Mouse (Mus musculus): ENCODE results near the gene St7. TPM values are rescaled to one million over a fixed set of nuclear protein-coding genes. Genes with fewer than 3 reads are reported as not detected.
A peak's percentile ranks its signal among the peaks of the same experiment; 100 is the strongest.

Gene St7
- polyA plus RNA-seq, 1 experiment from 2014 or later = 54.5 TPM

DNA sequence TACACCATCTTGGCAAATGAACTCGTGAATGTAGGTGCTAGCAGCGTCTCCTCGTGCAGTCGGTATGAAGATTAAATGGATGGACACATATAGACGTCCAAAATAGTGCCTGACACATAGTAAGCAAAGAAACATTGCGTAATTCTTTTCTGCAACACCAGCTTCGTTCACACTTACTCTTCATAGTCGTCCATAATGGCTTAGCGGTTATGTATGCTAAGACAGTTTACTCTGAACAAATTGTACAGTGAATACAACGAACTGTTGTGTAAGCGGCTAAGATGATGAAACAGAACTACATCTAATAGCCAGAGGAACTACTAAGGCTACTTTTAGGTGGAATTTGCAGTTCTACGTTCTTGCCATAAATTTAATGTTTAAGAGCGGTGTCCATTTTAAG is 55.0 kb downstream of the St7 start:
- no peak overlapping the region for H3K4me2 ChIP-seq (replicated peaks)
- H3K27ac ChIP-seq = no peak overlapping the region
- no peak overlapping the region for H3K9ac ChIP-seq
- H3K27me3 ChIP-seq (ENCODE audit: control insufficient read depth, insufficient read depth, low read length) = no peaks in the 10 kb centered on the region
- peaks cover 11% of the 10 kb centered on the region for H3K4me1 ChIP-seq (replicated peaks; ENCODE audit: control insufficient read depth, insufficient read depth, low read length)
- no peaks in the 10 kb centered on the region for H3K9me3 ChIP-seq (ENCODE audit: control insufficient read depth, low read length)
- WGBS = 91% methylated on average over 13 of the region's 13 CpGs
- DNase-seq (ENCODE audit: low spot score) (no peak), ATAC-seq (ENCODE audit: low FRiP score) (no peak)
- no peak overlapping the region for H3K4me3 ChIP-seq (replicated peaks; ENCODE audit: low read length)
- H3K36me3 ChIP-seq (replicated peaks; ENCODE audit: control insufficient read depth, insufficient read depth) = no peaks in the 10 kb centered on the region

DNA sequence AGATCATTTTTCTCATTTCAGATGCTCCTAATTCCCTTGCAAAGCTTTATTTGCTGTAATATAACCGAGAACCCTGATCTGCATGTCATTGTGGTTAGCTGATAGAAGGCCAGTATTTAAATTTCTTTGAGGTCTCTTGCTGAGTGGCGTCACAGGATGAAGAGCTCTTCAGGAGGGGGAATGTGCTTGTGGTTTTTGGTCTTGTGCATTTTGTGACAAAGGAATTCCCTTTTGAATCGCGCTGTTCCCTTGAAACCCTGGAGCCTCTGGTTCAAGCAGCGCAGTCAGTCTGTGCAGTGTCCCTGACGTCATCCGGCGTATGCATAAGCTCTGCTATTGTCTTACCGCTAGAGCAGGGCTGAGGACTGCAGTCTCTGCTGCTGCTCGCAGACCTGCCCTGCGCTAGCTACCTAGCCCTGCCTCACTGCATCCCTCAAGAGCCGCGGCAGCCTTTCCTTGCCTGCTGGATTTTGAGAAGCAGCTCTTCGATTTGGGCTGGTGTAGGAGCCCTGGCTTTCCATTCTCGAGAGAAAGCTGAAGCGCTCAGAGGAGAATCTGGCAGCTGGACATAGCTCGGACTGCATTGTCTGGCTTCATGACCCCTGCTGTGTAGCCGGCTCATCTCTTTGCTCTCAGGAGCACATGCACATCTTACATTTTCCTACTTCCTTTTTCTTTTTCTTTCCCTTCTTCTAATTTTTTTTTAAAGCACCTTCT is 56.3 kb downstream of the St7 start:
- peak overlapping the region; percentile 64 for H3K4me2 ChIP-seq (replicated peaks)
- H3K9me3 ChIP-seq (ENCODE audit: control insufficient read depth, low read length) = no peaks in the 10 kb centered on the region
- WGBS = 1% methylated on average over 18 of the region's 18 CpGs
- peak overlapping the region; percentile 59 for H3K4me3 ChIP-seq (replicated peaks; ENCODE audit: low read length)
- ATAC-seq (ENCODE audit: low FRiP score) = peak; percentile 99
- H3K4me1 ChIP-seq (replicated peaks; ENCODE audit: control insufficient read depth, insufficient read depth, low read length) = peaks cover 20% of the 10 kb centered on the region
- H3K36me3 ChIP-seq (replicated peaks; ENCODE audit: control insufficient read depth, insufficient read depth) = no peaks in the 10 kb centered on the region
- H3K9ac ChIP-seq = peak overlapping the region; percentile 87
- H3K27me3 ChIP-seq (ENCODE audit: control insufficient read depth, insufficient read depth, low read length) = no peaks in the 10 kb centered on the region
- DNase-seq (ENCODE audit: low spot score) = peak; percentile 89
- peak overlapping the region; percentile 98 for H3K27ac ChIP-seq

DNA sequence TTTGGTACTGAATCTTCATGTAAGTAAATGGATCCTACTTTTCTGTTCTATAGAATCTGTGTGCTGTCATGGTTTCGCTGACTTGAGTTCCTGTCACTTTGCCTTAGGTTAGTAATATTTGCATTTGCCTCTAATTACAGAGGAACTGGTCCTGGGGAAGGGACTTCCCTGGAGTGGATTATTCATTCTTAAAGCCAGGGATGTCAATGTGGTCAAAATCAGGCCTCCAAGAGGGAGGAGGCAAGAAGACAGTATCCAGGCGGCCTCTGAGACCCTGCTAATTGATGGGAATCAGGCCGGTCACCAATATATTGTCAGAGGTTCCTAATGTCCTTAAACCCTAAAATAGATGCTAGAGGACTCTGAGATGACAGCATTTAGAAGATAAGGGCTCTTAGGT is 56.9 kb downstream of the St7 start:
- Histone ChIP-seq H3K4me2 (replicated peaks) (peak overlapping the region; percentile 64), H3K4me1 (replicated peaks; ENCODE audit: control insufficient read depth, insufficient read depth, low read length) (peaks cover 26% of the 10 kb centered on the region), H3K9ac (peak overlapping the region; percentile 87), H3K9me3 (ENCODE audit: control insufficient read depth, low read length) (no peaks in the 10 kb centered on the region), H3K27me3 (ENCODE audit: control insufficient read depth, insufficient read depth, low read length) (no peaks in the 10 kb centered on the region), H3K27ac (peak overlapping the region; percentile 98), H3K4me3 (replicated peaks; ENCODE audit: low read length) (peak overlapping the region; percentile 59), H3K36me3 (replicated peaks; ENCODE audit: control insufficient read depth, insufficient read depth) (no peaks in the 10 kb centered on the region)
- ATAC-seq (ENCODE audit: low FRiP score) (peak; percentile 21; the same call in 1 of the 2 replicates), DNase-seq (ENCODE audit: low spot score) (peak; percentile 55)
- WGBS = 10% methylated on average over 3 of the region's 3 CpGs

DNA sequence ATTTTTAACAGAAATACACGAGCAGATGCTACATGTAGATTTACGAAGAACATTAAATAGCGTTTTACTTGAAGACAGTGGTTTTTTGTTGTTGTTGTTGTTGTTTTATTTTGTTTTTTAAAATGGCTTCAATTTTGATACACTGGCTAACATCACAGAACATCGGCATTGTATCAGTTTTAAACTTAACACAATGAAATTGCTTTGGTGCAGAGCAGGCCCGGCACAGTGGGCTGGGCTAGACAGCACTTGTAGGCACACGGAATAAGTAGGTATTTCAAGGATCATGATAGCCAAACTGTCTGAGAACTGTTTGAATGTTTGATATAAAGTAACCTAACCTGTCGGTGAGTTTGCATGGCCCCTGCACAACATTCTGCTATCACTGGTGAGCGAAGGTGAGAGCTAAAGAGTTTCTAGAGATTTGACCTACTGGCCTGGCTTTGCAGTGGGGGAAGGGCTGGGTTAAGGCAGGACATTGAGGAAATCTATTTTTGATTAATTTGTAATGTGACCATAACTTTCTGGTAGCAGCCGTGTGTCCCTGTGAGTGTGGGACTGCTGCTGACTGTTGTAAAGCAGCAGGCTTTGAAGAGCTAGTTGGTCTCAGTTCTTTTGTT is 57.4 kb downstream of the St7 start:
- no peaks in the 10 kb centered on the region for H3K36me3 ChIP-seq (replicated peaks; ENCODE audit: control insufficient read depth, insufficient read depth)
- peak overlapping the region; percentile 59 for H3K4me3 ChIP-seq (replicated peaks; ENCODE audit: low read length)
- peak; percentile 47 for DNase-seq (ENCODE audit: low spot score)
- H3K4me1 ChIP-seq (replicated peaks; ENCODE audit: control insufficient read depth, insufficient read depth, low read length) = peaks cover 28% of the 10 kb centered on the region
- ATAC-seq (ENCODE audit: low FRiP score) = no peak
- no peaks in the 10 kb centered on the region for H3K27me3 ChIP-seq (ENCODE audit: control insufficient read depth, insufficient read depth, low read length)
- H3K9me3 ChIP-seq (ENCODE audit: control insufficient read depth, low read length) = no peaks in the 10 kb centered on the region
- peak overlapping the region; percentile 64 for H3K4me2 ChIP-seq (replicated peaks)
- peak overlapping the region; percentile 87 for H3K9ac ChIP-seq
- 42% methylated on average over 9 of the region's 9 CpGs for whole genome bisulfite sequencing
- peak overlapping the region; percentile 98 for H3K27ac ChIP-seq

DNA sequence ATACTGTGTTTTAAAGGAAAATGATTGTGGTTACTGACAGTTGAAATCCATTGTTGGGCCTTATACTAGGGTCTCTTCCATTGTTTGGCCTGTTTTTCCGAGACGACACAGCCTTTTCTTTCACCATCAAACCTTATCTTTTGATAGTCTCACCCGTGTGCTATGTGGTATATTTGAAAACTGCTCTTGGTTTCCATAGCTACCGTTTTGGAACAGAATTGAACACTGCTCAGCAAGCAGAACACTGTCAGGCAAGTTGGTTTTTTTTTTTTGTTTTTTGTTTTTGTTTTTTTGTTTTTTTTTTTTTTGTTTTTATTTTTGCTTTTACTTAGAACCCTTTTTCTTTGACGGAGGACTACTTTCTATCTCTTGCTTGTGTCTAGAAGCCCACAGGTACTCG is 58.2 kb downstream of the St7 start:
- Histone ChIP-seq H3K4me3 (replicated peaks; ENCODE audit: low read length) (peak overlapping the region; percentile 59), H3K9me3 (ENCODE audit: control insufficient read depth, low read length) (no peaks in the 10 kb centered on the region), H3K36me3 (replicated peaks; ENCODE audit: control insufficient read depth, insufficient read depth) (no peaks in the 10 kb centered on the region), H3K27me3 (ENCODE audit: control insufficient read depth, insufficient read depth, low read length) (no peaks in the 10 kb centered on the region), H3K4me2 (replicated peaks) (peak overlapping the region; percentile 64), H3K4me1 (replicated peaks; ENCODE audit: control insufficient read depth, insufficient read depth, low read length) (peaks cover 32% of the 10 kb centered on the region), H3K9ac (peak overlapping the region; percentile 87), H3K27ac (peak overlapping the region; percentile 98)
- WGBS = 39% methylated on average over 6 of the region's 6 CpGs
- DNase-seq (ENCODE audit: low spot score) (no peak), ATAC-seq (ENCODE audit: low FRiP score) (no peak)

DNA sequence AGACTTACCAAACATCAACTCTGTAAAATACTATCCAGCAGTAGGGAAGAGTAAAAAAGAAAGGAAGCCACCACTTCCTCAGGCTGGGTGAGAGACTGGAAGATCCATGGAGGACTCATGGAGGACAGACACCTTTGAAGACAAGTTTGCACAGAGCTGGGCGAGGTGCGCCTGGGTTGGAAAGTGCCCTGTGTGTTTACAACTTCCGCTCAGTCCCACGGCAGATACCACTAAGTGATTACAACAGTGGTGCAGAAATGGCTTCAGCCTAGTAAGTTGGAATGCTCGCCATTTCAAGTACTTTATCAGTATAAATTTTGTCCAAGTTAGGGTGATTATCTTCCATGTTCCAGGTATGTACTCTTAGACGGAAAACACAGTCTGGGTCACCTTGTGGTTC is 63.2 kb downstream of the St7 start:
- ATAC-seq (ENCODE audit: low FRiP score) = no peak
- WGBS = 91% methylated on average over 6 of the region's 6 CpGs
- DNase-seq (ENCODE audit: low spot score) = no peak
- no peak overlapping the region for H3K4me3 ChIP-seq (replicated peaks; ENCODE audit: low read length)
- peaks cover 57% of the 10 kb centered on the region for H3K4me1 ChIP-seq (replicated peaks; ENCODE audit: control insufficient read depth, insufficient read depth, low read length)
- H3K4me2 ChIP-seq (replicated peaks) = no peak overlapping the region
- no peak overlapping the region for H3K27ac ChIP-seq
- H3K9ac ChIP-seq = no peak overlapping the region
- H3K9me3 ChIP-seq (ENCODE audit: control insufficient read depth, low read length) = no peaks in the 10 kb centered on the region
- no peaks in the 10 kb centered on the region for H3K36me3 ChIP-seq (replicated peaks; ENCODE audit: control insufficient read depth, insufficient read depth)
- H3K27me3 ChIP-seq (ENCODE audit: control insufficient read depth, insufficient read depth, low read length) = no peaks in the 10 kb centered on the region

DNA sequence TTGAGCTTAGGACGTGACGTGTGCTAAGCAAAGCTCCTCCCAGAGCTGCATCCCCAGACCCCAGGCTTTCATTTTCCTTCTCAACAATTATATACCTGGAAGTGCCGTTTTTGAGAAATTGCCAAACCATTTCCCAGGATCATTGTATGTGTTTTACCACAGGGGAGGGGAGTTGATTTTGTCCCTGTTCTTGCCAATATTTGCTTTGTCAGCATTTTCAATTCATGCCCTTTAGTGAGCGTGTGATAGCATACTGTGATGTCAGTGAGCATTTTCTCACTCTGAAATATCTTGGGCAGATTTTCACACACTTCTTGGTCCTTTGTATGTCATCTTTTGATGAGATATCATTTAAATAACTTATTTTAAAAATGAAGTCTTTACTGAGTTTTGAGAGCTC is 65.8 kb downstream of the St7 start:
- no peak for ATAC-seq (ENCODE audit: low FRiP score)
- H3K9me3 ChIP-seq (ENCODE audit: control insufficient read depth, low read length) = no peaks in the 10 kb centered on the region
- H3K36me3 ChIP-seq (replicated peaks; ENCODE audit: control insufficient read depth, insufficient read depth) = no peaks in the 10 kb centered on the region
- H3K4me3 ChIP-seq (replicated peaks; ENCODE audit: low read length) = no peak overlapping the region
- no peak overlapping the region for H3K4me2 ChIP-seq (replicated peaks)
- H3K27me3 ChIP-seq (ENCODE audit: control insufficient read depth, insufficient read depth, low read length) = no peaks in the 10 kb centered on the region
- no peak overlapping the region for H3K9ac ChIP-seq
- H3K4me1 ChIP-seq (replicated peaks; ENCODE audit: control insufficient read depth, insufficient read depth, low read length) = peaks cover 44% of the 10 kb centered on the region
- WGBS = 51% methylated on average over 4 of the region's 4 CpGs
- DNase-seq (ENCODE audit: low spot score) = no peak
- no peak overlapping the region for H3K27ac ChIP-seq

DNA sequence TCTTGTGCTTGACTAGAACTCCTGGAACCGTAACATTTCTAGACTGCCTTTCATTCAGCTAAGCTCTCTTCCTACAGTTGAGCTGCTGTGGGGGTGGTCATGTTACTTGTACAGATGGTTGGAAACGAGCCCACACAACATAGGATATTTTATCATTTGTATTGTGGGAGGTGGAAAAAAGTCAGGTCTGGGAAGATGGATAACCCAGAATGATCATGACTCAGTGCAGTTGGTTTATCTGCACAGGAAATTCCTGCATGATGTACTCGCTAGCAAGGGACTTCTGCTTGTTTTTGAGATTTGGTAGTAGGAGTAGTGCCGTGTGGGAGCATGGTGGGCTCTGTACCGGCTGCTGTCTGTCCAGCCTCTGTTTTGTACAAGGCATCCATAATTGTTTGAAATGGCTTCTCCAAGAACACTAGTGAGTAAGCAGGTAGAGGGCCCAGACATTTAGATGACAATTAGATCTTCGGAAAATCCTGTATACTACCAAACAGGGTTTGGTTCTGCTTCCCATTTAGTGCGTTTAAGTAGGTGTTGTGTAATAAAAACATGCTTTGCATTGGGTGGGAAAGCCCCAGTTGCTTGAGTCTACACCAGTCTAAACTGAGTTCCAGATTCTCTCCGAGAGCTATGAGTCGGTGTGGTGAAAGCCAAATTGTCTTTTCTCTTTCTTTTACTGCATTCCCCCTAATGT is 71.4 kb downstream of the St7 start:
- DNase-seq (ENCODE audit: low spot score) (no peak), ATAC-seq (ENCODE audit: low FRiP score) (no peak; the same call in 1 of the 2 replicates)
- WGBS = 79% methylated on average over 9 of the region's 9 CpGs
- no peak overlapping the region for H3K4me2 ChIP-seq (replicated peaks)
- no peaks in the 10 kb centered on the region for H3K27me3 ChIP-seq (ENCODE audit: control insufficient read depth, insufficient read depth, low read length)
- no peaks in the 10 kb centered on the region for H3K9me3 ChIP-seq (ENCODE audit: control insufficient read depth, low read length)
- 0 out of 2 replicates have a peak overlapping the region, but pooled peaks have one; percentile 29 for H3K27ac ChIP-seq
- H3K4me3 ChIP-seq (replicated peaks; ENCODE audit: low read length) = no peak overlapping the region
- H3K36me3 ChIP-seq (replicated peaks; ENCODE audit: control insufficient read depth, insufficient read depth) = no peaks in the 10 kb centered on the region
- H3K9ac ChIP-seq = no peak overlapping the region
- H3K4me1 ChIP-seq (replicated peaks; ENCODE audit: control insufficient read depth, insufficient read depth, low read length) = peaks cover 21% of the 10 kb centered on the region

DNA sequence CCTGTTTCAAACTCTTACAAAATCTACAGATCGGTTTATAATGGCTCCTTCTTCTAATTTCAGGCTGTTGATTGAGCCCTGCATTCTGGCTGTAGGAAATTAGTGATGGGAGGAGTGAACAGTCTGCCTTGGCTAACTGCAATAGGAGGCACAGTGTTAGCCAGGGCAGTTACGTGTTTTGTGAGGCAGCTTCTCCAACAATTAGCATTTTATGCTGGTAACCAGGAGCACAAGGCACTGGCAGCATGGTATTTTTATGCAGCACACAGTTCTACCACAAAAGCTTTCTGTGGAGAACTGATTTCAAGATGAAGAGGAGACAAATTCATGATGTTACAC is 71.9 kb downstream of the St7 start:
- 0 out of 2 replicates have a peak overlapping the region, but pooled peaks have one; percentile 29 for H3K27ac ChIP-seq
- no peak overlapping the region for H3K9ac ChIP-seq
- ATAC-seq (ENCODE audit: low FRiP score) = peak; percentile 76; the same call in 1 of the 2 replicates
- 46% methylated on average over 2 of the region's 2 CpGs for WGBS
- no peak overlapping the region for H3K4me2 ChIP-seq (replicated peaks)
- H3K9me3 ChIP-seq (ENCODE audit: control insufficient read depth, low read length) = no peaks in the 10 kb centered on the region
- no peak for DNase-seq (ENCODE audit: low spot score)
- no peaks in the 10 kb centered on the region for H3K27me3 ChIP-seq (ENCODE audit: control insufficient read depth, insufficient read depth, low read length)
- peaks cover 16% of the 10 kb centered on the region for H3K4me1 ChIP-seq (replicated peaks; ENCODE audit: control insufficient read depth, insufficient read depth, low read length)
- H3K4me3 ChIP-seq (replicated peaks; ENCODE audit: low read length) = no peak overlapping the region
- no peaks in the 10 kb centered on the region for H3K36me3 ChIP-seq (replicated peaks; ENCODE audit: control insufficient read depth, insufficient read depth)

Data from hindbrain, embryonic 14.5 days (tissue).